Mouse (Mus musculus) heart, postnatal 0 days (tissue): Measurements from ENCODE around the gene Col11a2.

Source experiments
- CTCF ChIP-seq: IDR thresholded peaks from 2 replicates; pipeline ENCODE4 v1.5.1; 2016; ENCODE audit warnings: antibody characterized with exemption, control low read depth, low read depth
- EP300 ChIP-seq: IDR thresholded peaks from 2 replicates; pipeline ENCODE4 v1.6.1; 2016; ENCODE audit warnings: antibody characterized with exemption, low read depth

- TF ChIP-seq CTCF (no peak), EP300 (no peak)
These were observed 74.9 kb downstream of the Col11a2 start for GRCm38 (mm10) chr17:34114114-34114513.
